Mouse (Mus musculus) stomach, embryonic 14.5 days (tissue): ENCODE measurements around the gene Npvf. TPM values are rescaled to one million over a fixed set of nuclear protein-coding genes. Genes with fewer than 3 reads are reported as not detected.

Experiments used
- ATAC-seq: fragments of 200-750 bp; cut with Nextera tagmentation; 2 replicates; pipeline ENCODE4 v1.8.0; 2017; ENCODE audit warnings: low read depth, moderate TSS enrichment; ENCODE audit not compliant: insufficient number of reproducible peaks, insufficient read depth, low FRiP score
- H3K27ac ChIP-seq: fragments of 300-500 bp; sonication (generic); 2 replicates; pipeline ENCODE4 v1.5.1; 2014; ENCODE audit warnings: mild to moderate bottlenecking, low read length, moderate library complexity, mixed read lengths
- H3K27me3 ChIP-seq: fragments of 300-500 bp; sonication (generic); 2 replicates; pipeline ENCODE4 v1.6.1; 2014; ENCODE audit warnings: low read length, control low read depth, mixed read lengths; ENCODE audit not compliant: control insufficient read depth, insufficient read depth
- H3K36me3 ChIP-seq: fragments of 300-500 bp; sonication (generic); 2 replicates; pipeline ENCODE4 v1.6.1; 2014; ENCODE audit warnings: mild to moderate bottlenecking, control low read depth, low read length, moderate library complexity, mixed read lengths; ENCODE audit not compliant: control insufficient read depth, insufficient read depth
- H3K4me1 ChIP-seq: fragments of 300-500 bp; sonication (generic); 2 replicates; pipeline ENCODE4 v1.6.1; 2014; ENCODE audit warnings: low read length, control low read depth, mixed read lengths; ENCODE audit not compliant: control insufficient read depth, insufficient read depth
- H3K4me2 ChIP-seq: fragments of 300-500 bp; sonication (generic); replicated peaks from 2 replicates; pipeline ENCODE4 v1.6.1; 2014; ENCODE audit warnings: low read depth, low read length, control low read depth
- H3K4me3 ChIP-seq: fragments of 300-500 bp; sonication (generic); 2 replicates; pipeline ENCODE4 v1.5.1; 2014; ENCODE audit warnings: low read depth, low read length, control low read depth
- H3K9ac ChIP-seq: fragments of 300-500 bp; sonication (generic); replicated peaks from 2 replicates; pipeline ENCODE4 v1.6.1; 2014; ENCODE audit warnings: low read depth, mild to moderate bottlenecking, control low read depth, low read length, moderate library complexity, mixed read lengths
- H3K9me3 ChIP-seq: fragments of 300-500 bp; sonication (generic); 2 replicates; pipeline ENCODE4 v1.6.1; 2016; ENCODE audit warnings: low read depth, low read length, control low read depth; ENCODE audit not compliant: control insufficient read depth
- WGBS: fragments of 180-500 bp; shearing (Covaris S2); extraction: QIAGEN DNeasy Blood & Tissue Kit; methylation state at CpG from one replicate; pipeline ENCODE4 v1.1.7; 2014; 5-methylcytosine and 5-hydroxymethylcytosine counted together
- polyA plus RNA-seq: library from polyadenylated mRNA; unstranded; fragments of >200 nt; fragmentation: Nextera tagmentation; extraction: Ambion mirVana; gene quantifications from 2 replicates; pipeline ENCODE4 v1.2.1, GENCODE M21; 2014

Gene Npvf
- polyA plus RNA-seq, 1 experiment from 2014 or later: not detected

- WGBS: 57% methylated on average over 5 of the region's 5 CpGs
- no peak for ATAC-seq
- 0 out of 2 replicates have a peak, but pooled peaks cover 2% of the 10 kb centered on the region for H3K4me1 ChIP-seq
These were observed 12.7 kb upstream of the Npvf start for GRCm38 (mm10) chr6:50666937-50667336.

GRCm38 (mm10) chr6:50665020-50665419 lies 10.8 kb upstream of the Npvf start:
- ATAC-seq: no peak
- Histone ChIP-seq H3K9me3 (no peaks in the 10 kb centered on the region), H3K4me2 (no peak overlapping the region), H3K9ac (no peak overlapping the region), H3K27me3 (no peaks in the 10 kb centered on the region), H3K27ac (no peak overlapping the region), H3K4me1 (peaks cover 2% of the 10 kb centered on the region; the same call in 1 of the 2 replicates), H3K36me3 (no peaks in the 10 kb centered on the region), H3K4me3 (no peak overlapping the region)
- WGBS: 47% methylated on average over 3 of the region's 3 CpGs

More at GRCm38 (mm10) chr6:50666937-50667336, 12.7 kb upstream of the Npvf start:
- H3K4me2 ChIP-seq: no peak overlapping the region
- no peak overlapping the region for H3K27ac ChIP-seq
- no peaks in the 10 kb centered on the region for H3K9me3 ChIP-seq
- no peaks in the 10 kb centered on the region for H3K27me3 ChIP-seq
- no peak overlapping the region for H3K9ac ChIP-seq
- no peak overlapping the region for H3K4me3 ChIP-seq
- H3K36me3 ChIP-seq: no peaks in the 10 kb centered on the region

- ATAC-seq: peak; percentile 81
- Histone ChIP-seq H3K27me3 (no peaks in the 10 kb centered on the region), H3K4me2 (no peak overlapping the region), H3K36me3 (no peaks in the 10 kb centered on the region), H3K4me3 (no peak overlapping the region), H3K9ac (no peak overlapping the region), H3K4me1 (peaks cover 2% of the 10 kb centered on the region; the same call in 1 of the 2 replicates), H3K9me3 (no peaks in the 10 kb centered on the region), H3K27ac (no peak overlapping the region)
- 81% methylated on average over 3 of the region's 3 CpGs for WGBS
These were observed 10.0 kb upstream of the Npvf start for GRCm38 (mm10) chr6:50664193-50664592.

- no peak overlapping the region for H3K4me3 ChIP-seq
- 84% methylated on average over 12 of the region's 12 CpGs for WGBS
- no peaks in the 10 kb centered on the region for H3K27me3 ChIP-seq
- no peak overlapping the region for H3K4me2 ChIP-seq
- H3K9ac ChIP-seq: no peak overlapping the region
- H3K4me1 ChIP-seq: peaks cover 2% of the 10 kb centered on the region; the same call in 1 of the 2 replicates
- no peaks in the 10 kb centered on the region for H3K9me3 ChIP-seq
- H3K36me3 ChIP-seq: no peaks in the 10 kb centered on the region
- ATAC-seq: no peak
- H3K27ac ChIP-seq: no peak overlapping the region
These were observed 8.8 kb upstream of the Npvf start for GRCm38 (mm10) chr6:50662925-50663583.

GRCm38 (mm10) chr6:50661729-50662128 lies 7.5 kb upstream of the Npvf start:
- no peak for ATAC-seq
- no peaks in the 10 kb centered on the region for H3K27me3 ChIP-seq
- no peak overlapping the region for H3K9ac ChIP-seq
- WGBS: 57% methylated on average over 7 of the region's 7 CpGs
- H3K4me3 ChIP-seq: no peak overlapping the region
- no peak overlapping the region for H3K4me2 ChIP-seq
- peaks cover 2% of the 10 kb centered on the region; the same call in 1 of the 2 replicates for H3K4me1 ChIP-seq
- H3K9me3 ChIP-seq: no peaks in the 10 kb centered on the region
- H3K27ac ChIP-seq: no peak overlapping the region
- no peaks in the 10 kb centered on the region for H3K36me3 ChIP-seq

- Histone ChIP-seq H3K4me3 (no peak overlapping the region), H3K36me3 (no peaks in the 10 kb centered on the region), H3K4me1 (peaks cover 2% of the 10 kb centered on the region; the same call in 1 of the 2 replicates), H3K27ac (no peak overlapping the region), H3K27me3 (no peaks in the 10 kb centered on the region), H3K4me2 (no peak overlapping the region), H3K9ac (no peak overlapping the region), H3K9me3 (no peaks in the 10 kb centered on the region)
- WGBS: 23% methylated on average over 3 of the region's 3 CpGs
- ATAC-seq: no peak
These were observed 4.2 kb upstream of the Npvf start for GRCm38 (mm10) chr6:50658466-50658865.

GRCm38 (mm10) chr6:50658018-50658417 lies 3.8 kb upstream of the Npvf start:
- Histone ChIP-seq H3K9me3 (no peaks in the 10 kb centered on the region), H3K27me3 (no peaks in the 10 kb centered on the region), H3K9ac (no peak overlapping the region), H3K27ac (no peak overlapping the region), H3K4me3 (no peak overlapping the region), H3K4me2 (no peak overlapping the region), H3K4me1 (peaks cover under 1% of the 10 kb centered on the region; the same call in 1 of the 2 replicates), H3K36me3 (no peaks in the 10 kb centered on the region)
- 58% methylated on average over 5 of the region's 5 CpGs for WGBS
- no peak for ATAC-seq

GRCm38 (mm10) chr6:50656426-50656825 lies 2.2 kb upstream of the Npvf start:
- Histone ChIP-seq H3K9ac (no peak overlapping the region), H3K9me3 (no peaks in the 10 kb centered on the region), H3K27ac (no peak overlapping the region), H3K4me3 (no peak overlapping the region), H3K36me3 (no peaks in the 10 kb centered on the region), H3K4me1 (peaks cover 5% of the 10 kb centered on the region; the same call in 1 of the 2 replicates), H3K4me2 (no peak overlapping the region), H3K27me3 (no peaks in the 10 kb centered on the region)
- WGBS: 90% methylated on average over 1 of the region's 1 CpGs
- ATAC-seq: no peak

GRCm38 (mm10) chr6:50655925-50656324 lies 1.7 kb upstream of the Npvf start:
- Histone ChIP-seq H3K27me3 (no peaks in the 10 kb centered on the region), H3K4me1 (0 out of 2 replicates have a peak, but pooled peaks cover 5% of the 10 kb centered on the region), H3K27ac (no peak overlapping the region), H3K9me3 (no peaks in the 10 kb centered on the region), H3K4me2 (no peak overlapping the region), H3K4me3 (no peak overlapping the region), H3K36me3 (no peaks in the 10 kb centered on the region), H3K9ac (no peak overlapping the region)
- 85% methylated on average over 3 of the region's 3 CpGs for WGBS
- no peak for ATAC-seq
